Mouse (Mus musculus) cerebellum, adult 2 months (tissue): Measurements from ENCODE around the gene Trpm5.

Source experiments
- CTCF ChIP-seq: fragments of 200-500 bp; IDR thresholded peaks from 2 replicates; pipeline ENCODE4 v1.5.1; 2011; ENCODE audit warnings: low read depth, mild to moderate bottlenecking, control low read depth, low read length, moderate library complexity, borderline replicate concordance; ENCODE audit not compliant: insufficient read depth
- POLR2A ChIP-seq: fragments of 200-500 bp; IDR thresholded peaks from 2 replicates; pipeline ENCODE4 v1.6.1; 2011; ENCODE audit warnings: low read length, control low read depth, borderline replicate concordance; ENCODE audit not compliant: insufficient read depth

GRCm38 (mm10) chr7:143136125-143136524, 41.7 kb upstream of the Trpm5 start:
- TF ChIP-seq CTCF (no peak), POLR2A (no peak)
